Mouse (Mus musculus) right cerebral cortex, postnatal 36 days (tissue): ENCODE measurements around the gene Fam172a.

ENCODE experiments used
- DNase-seq, 2 experiments: peaks; one replicate each; pipeline ENCODE4 v3.0.0; 2022; ENCODE audit warnings: low spot score in 2 of 2, mixed read lengths in 1 of 2

The Fam172a gene

DNA sequence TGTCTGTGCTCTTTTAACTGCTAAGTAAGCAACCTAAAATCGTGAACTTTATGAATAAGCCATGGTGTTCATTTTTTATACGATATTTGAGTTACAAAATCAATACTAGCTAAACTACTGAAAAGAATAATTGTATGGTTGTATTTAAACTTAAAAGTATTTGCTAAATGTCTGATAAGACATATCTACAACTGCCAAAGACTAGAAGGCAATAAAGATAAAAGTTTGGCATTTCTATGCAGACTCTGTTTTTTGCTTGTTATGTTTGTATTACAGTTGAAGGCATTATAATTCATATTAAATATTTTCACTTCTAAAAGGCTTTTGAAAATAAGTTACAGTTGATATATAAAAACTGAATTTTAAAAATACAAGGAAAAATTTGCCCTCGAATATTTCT is 274.4 kb downstream of the Fam172a start:
- DNase-seq: no peak

DNA sequence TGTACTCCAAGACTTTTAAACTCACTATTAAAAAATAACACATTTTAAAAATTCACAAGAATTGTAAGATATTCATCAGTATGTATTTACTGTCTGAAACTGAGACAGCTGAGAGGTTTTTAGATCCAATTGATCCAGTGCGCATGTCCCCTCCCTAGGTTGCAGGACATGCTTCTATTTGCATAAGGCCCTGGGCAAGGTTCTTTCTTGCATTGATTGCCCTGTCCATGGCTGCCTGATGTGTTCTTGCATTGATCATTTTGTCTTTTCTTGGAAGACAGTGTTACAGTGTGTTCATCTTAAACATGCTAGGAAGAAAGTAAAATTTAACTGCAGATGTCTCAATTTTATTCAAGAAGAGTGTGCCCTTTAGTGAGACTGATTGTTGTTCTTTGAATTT is 275.3 kb downstream of the Fam172a start:
- no peak for DNase-seq

GRCm38 (mm10) chr13:77982105-77982851 is 280.4 kb downstream of the Fam172a start:
- peak; percentile 12 to 28 for DNase-seq

DNA sequence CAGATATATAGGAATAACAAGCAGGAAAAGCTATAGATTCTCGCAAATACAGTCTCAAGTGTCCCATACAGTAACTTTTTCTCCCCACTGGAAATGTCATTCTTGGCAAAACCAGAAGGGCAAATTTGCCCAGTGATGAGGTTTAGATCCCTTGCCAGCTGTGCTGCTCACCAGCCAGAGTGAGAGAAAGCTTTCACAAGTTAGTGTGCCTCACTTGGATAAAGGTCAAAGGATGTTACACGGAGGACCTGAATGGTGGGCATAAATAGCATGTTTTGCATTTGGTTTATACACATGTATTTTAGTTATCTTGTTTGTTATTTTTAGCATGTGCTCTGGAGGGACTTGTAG is 281.0 kb downstream of the Fam172a start:
- DNase-seq: no peak

GRCm38 (mm10) chr13:77991189-77991886 is 289.5 kb downstream of the Fam172a start:
- no peak for DNase-seq

DNA sequence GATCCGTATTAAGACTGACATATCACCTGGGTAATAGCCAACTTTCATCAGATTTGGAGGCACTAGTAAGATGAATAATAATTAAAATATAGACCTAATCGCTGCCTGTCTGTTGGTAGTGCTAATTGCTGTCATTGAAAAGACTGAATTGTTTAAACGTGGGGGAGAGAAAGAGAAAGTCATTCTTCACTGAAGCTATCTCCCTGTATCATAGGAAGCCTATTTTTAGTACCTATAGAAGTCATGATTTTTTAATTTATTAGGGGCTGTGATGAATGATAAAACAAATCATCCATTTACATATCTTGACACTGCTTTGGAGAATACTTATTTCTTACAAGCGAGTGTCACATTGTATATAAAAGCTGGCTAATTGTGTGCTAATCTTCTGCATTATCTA is 302.8 kb downstream of the Fam172a start:
- no peak for DNase-seq

- no peak for DNase-seq
Measured at GRCm38 (mm10) chr13:78005344-78005743, 303.5 kb downstream of the Fam172a start.

GRCm38 (mm10) chr13:78010176-78010575 is 308.3 kb downstream of the Fam172a start:
- no peak for DNase-seq

DNA sequence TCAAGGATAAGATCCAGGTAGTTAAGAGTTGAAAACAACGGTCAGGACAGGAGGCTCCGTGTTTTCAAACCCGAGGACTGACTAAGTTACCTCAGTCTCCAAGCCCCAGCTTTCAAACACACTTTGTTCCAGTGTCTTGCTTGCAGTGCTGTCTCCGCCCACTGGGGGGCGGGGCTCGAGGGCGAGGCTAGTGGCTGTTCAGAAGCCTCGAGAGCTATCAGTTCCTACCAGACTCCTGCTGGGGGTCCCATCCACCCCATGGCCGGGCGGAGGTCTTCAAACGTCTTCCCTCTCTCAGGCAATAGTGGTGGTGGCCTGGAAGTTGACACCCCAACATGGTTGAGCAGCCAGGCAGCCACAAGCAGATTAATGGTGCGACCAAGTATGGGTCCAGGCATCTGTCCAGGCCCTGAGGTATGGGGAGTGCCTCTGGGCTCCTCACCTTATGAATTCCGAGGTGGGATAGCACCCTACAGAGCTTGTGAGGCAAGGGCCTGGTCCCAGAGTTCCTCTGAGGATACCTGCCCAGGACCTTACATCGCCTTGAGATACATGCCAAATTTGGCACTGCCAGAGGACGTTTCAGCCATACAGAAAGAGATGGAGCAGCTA is 323.0 kb downstream of the Fam172a start, which contains the start of gene Pou5f2:
Pou5f2 (plus strand) TSS at position 220 of the 612 bp plus-strand sequence.
- no peak for DNase-seq

- no peak for DNase-seq
Measured at GRCm38 (mm10) chr13:78032821-78033220, 331.0 kb downstream of the Fam172a start.

- DNase-seq: no peak
Measured at GRCm38 (mm10) chr13:78037203-78037602, 335.4 kb downstream of the Fam172a start.

- no peak for DNase-seq
Measured at GRCm38 (mm10) chr13:78043203-78043602, 341.4 kb downstream of the Fam172a start.

GRCm38 (mm10) chr13:78045116-78045515 is 343.3 kb downstream of the Fam172a start:
- no peak for DNase-seq

DNA sequence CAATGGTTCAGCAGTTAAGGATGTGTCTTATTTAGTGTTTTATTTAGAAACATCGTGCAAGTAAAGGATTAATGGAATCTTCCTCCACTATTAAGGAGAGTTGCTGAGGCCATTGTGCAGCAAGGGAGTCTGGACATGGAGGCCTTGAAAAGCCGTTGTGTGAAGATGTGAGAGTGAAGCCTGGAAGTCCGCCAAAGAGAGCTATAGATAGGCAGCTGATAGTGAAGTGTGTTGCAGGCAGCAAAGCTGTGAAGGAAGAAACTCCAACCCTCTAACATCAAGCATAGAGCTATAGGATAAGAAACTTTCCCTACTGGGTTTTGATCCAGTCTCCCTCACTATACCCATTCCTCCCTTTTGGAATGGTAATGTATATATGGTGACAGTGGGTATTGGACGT is 385.9 kb downstream of the Fam172a start:
- no peak for DNase-seq

DNA sequence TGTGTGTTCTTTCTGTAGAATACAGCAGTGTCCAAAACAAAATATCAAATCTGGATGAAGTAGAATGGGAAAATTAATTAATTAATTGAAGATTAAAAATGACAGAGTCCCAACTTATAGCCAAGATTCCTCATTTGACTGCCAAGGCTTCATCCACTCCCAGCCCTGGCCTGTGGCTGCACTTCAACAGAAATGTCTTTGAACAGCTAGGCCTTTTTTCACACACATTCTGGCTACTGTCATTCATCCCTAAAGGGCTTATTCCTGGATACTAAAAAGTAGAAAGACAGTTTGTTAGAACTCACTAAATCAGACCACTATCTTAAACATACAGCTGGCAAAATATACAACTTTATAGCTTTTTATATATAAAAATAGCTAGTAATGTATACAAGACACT is 388.9 kb downstream of the Fam172a start:
- no peak for DNase-seq

DNA sequence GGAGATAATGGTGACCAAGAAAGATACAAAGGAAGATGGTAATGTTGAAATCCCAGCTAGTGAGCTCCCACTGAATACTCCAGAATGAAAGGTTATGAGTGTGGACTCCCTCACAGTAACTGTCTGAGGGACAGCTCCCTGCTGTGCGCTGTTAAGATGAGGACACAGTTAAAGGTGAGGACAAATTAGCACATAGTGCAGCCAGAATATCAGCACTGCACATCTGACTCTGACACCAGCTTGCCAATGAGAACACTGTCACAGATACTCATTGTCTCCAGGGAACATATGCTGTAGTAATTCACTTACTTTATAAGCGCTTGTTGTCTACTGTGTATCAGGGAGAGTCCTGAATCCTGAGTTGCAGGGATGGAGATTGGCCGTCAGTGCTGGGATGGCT is 390.1 kb downstream of the Fam172a start:
- DNase-seq: no peak

- no peak for DNase-seq
Measured at GRCm38 (mm10) chr13:78094352-78094751, 392.5 kb downstream of the Fam172a start.

GRCm38 (mm10) chr13:78095071-78095973 is 393.5 kb downstream of the Fam172a start:
- DNase-seq: no peak

DNA sequence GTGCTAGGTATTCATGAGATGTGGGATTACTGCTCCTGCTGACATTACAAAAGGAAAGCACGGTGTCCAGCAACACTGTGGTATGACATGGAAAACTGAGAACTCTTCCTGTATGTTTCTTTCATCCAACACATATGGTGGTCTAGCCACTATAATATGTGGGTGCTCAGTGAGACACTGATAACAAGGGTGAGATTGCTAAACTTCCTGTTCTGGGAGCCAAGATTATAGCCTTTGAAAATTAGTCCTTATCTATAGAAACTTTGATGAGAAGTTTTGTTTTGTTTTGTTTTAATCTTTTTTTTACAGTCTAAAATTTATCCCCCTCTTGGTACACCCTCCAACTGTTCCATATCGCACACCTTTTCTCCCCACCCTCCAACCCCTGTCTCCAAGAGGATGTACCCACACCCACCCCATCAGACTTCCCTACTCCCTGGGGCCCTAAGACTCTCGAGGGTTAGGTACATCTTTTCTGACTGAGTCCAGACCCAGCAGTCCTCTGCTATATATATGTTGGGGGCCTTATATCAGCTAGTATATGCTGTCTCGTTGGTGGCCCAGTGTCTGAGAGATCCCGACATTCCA is 397.1 kb downstream of the Fam172a start:
- DNase-seq: no peak

- DNase-seq: no peak
Measured at GRCm38 (mm10) chr13:78099746-78100530, 398.1 kb downstream of the Fam172a start.

DNA sequence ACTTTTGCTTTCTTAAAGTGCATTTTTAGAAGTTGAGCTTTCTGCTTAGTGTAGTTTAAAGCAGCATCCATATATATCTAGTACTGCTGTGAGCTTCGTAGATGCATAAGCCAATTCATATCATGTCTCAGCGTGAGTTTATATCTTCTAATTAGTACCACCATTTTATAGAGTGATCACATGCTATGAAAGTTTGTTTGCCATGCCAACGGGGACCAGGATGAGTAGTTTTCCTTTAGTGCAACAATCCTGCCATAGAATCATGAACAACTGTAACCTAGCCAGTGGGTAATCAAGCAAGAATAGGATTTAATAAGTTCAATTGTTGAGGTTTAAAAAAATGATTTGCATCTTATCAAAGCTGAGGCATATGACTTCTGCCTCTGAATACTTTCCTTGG is 398.8 kb downstream of the Fam172a start:
- DNase-seq: no peak
